Mouse (Mus musculus) erythroblast, embryonic 14.5 days (primary cell): ENCODE measurements around the gene Aadacl2.

ENCODE experiments used
- GATA1 ChIP-seq: IDR thresholded peaks from 2 replicates; pipeline ENCODE4 v1.6.1; 2012; ENCODE audit warnings: low read length, inconsistent platforms, mixed read lengths
- TAL1 ChIP-seq: IDR thresholded peaks from 3 replicates; pipeline ENCODE4 v1.6.1; 2012; ENCODE audit warnings: low read length, inconsistent platforms, mixed read lengths

GRCm38 (mm10) chr3:59974591-59974990, 32.0 kb upstream of the Aadacl2 start:
- TF ChIP-seq GATA1 (no peak), TAL1 (no peak)
